Mouse (Mus musculus) left cerebral cortex, adult 6 months (tissue): ENCODE results near the gene Ube2g1. TPM values are rescaled to one million over a fixed set of nuclear protein-coding genes. Genes with fewer than 3 reads are reported as not detected.

Experiments
- long read RNA-seq, 2 experiments: library from polyadenylated mRNA; unstranded; transcript quantifications; one replicate each; pipeline ENCODE4 v2.0.0; 2019 to 2020
- polyA plus RNA-seq: library from polyadenylated mRNA; unstranded; fragments of <200 nt; fragmentation: Nextera tagmentation; gene quantifications from 2 replicates; pipeline ENCODE4 v1.2.3, GENCODE M21; 2021

Gene Ube2g1
- polyA plus RNA-seq = 17.5 and 23.7 TPM in 2 replicates
- long read RNA-seq, experiment 1, transcript Ube2g1-203 (7 exons, 3,931 nt) = minor isoform, 24 of 217 reads
- long read RNA-seq, experiment 1, transcript Ube2g1-201 (6 exons, 3,815 nt) = major isoform, 163 of 217 reads
- long read RNA-seq, experiment 1, partial matches to known transcripts = 11 of 217 reads
- long read RNA-seq, experiment 1, other reads (novel, unspliced or antisense) = 18 of 217 reads
- long read RNA-seq, experiment 2, transcript Ube2g1-203 (7 exons, 3,931 nt) = minor isoform, 7 of 51 reads
- long read RNA-seq, experiment 2, transcript Ube2g1-201 (6 exons, 3,815 nt) = major isoform, 25 of 51 reads
- long read RNA-seq, experiment 2, partial matches to known transcripts = 2 of 51 reads
- long read RNA-seq, experiment 2, other reads (novel, unspliced or antisense) = 17 of 51 reads

DNA sequence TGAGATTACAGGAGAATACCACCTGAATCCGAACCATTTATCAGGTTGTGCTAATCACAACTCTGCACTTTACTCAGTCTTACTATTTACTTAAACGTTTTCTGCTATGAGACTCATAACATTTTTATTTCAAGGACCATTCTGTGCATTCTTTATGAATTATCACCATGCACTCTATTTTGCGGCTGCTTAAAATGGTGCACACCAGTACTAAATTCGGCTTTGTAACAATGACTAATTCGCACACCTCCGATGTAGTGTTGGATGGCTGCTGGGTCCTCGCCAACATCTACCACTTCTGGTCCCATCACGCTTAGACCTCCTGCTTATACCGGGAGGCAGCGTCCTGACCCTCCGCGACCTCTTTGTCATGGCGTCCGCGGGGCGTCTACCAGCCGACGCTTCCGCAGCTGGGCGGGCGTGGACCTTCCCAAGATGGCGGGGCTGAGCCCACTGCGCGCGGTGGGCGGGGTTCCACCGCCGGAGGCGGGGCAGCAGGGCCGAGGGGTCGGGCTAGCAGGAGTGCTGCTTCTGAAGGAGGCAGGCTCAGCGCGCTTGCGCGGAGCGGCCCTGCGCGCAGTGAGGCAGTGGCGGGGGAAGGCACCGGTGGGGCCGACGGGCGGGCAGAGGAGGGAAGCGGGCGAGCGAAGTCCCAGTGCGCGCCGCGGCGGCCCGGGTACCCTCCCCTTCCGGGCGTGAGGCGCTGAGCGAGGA is at the start of gene Ube2g1:
Gene Ube2g1, plus strand, starts transcription at position 590 of the 714 bp plus-strand sequence.

GRCm38 (mm10) chr11:72689551-72690510 is 82.7 kb downstream of the Ube2g1 start, which contains the start of gene Ankfy1:
Gene Ankfy1, plus strand, starts transcription at chr11:72690006.

Other genes starting within 250 kb of the Ube2g1 start
- 2.5 and 2.9 TPM in 2 replicates for gene Tekt1, start 244.8 kb upstream of the Ube2g1 start, polyA plus RNA-seq
- gene Smtnl2, start 195.6 kb upstream of the Ube2g1 start, polyA plus RNA-seq = 0.60 TPM in 2 replicates
- 0.15 and 0.20 TPM in 2 replicates for gene Ggt6, start 171.8 kb upstream of the Ube2g1 start, polyA plus RNA-seq
- gene Mybbp1a, start 165.9 kb upstream of the Ube2g1 start, polyA plus RNA-seq = 6.7 and 10.9 TPM in 2 replicates
- gene Spns2, start 117.4 kb upstream of the Ube2g1 start, polyA plus RNA-seq = 4.2 and 4.6 TPM in 2 replicates
- 0.30 and 0.37 TPM in 2 replicates for gene Spns3, start 56.8 kb upstream of the Ube2g1 start, polyA plus RNA-seq
- 7.8 and 10.6 TPM in 2 replicates for gene Ankfy1, start 82.7 kb downstream of the Ube2g1 start, polyA plus RNA-seq
- 17.7 and 20.2 TPM in 2 replicates for gene Cyb5d2, start 188.9 kb downstream of the Ube2g1 start, polyA plus RNA-seq
- 5.9 and 7.3 TPM in 2 replicates for gene Zzef1, start 188.9 kb downstream of the Ube2g1 start, polyA plus RNA-seq